Mouse (Mus musculus): ENCODE measurements around the gene Prss40.

Prss40 gene

DNA sequence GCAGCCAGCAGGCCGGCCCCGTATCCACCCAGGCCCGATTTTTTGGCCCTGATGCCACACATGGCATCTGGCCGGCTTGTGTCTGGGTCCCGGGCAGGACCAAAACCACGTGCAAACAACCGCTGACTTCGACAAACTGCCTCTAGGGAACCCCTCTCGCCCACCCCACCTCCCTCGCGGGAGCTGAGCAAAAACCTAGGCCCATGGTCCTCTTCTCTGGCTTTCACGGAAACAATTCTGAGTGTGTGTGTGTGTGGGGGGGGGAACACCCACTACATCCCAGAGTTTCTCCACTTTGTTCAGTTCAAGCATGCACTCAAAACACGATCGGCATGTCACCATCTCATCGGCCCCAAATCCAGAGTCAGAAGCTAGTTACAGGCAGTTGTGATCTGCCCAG is at the start of gene Prss40:
TSS of gene Prss40 (minus strand) at position 101 of the 400 bp plus-strand sequence.
- no peak for DNase-seq (ENCODE audit: low spot score in 2 of 2)

GRCm38 (mm10) chr1:34602363-34602762 is 41.6 kb upstream of the Prss40 start:
- DNase-seq (ENCODE audit: low spot score in 2 of 2): peak; percentile 35 to 47

GRCm38 (mm10) chr1:34601323-34602047 is 40.7 kb upstream of the Prss40 start:
- no peak for DNase-seq (ENCODE audit: low spot score in 2 of 2)

DNA sequence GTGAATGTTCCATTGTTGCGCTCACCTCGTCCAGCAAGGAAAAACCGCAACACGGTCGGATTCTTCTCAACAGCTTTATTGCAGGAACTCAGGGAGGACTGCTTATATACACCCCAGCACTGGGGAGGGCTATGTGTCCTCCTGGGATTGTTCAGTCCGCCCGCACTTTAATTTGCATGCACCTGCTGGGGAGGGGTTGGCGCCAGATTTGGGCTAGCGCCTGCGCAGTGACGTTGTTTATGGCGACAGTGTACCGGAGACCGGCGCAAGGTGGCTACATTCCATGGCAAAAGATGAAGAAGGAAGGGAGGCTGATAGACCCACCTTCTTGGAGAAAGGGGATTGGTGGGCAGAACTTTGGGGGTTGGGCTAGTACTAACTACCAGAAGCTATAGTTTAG is 39.3 kb upstream of the Prss40 start:
- no peak for DNase-seq (ENCODE audit: low spot score in 2 of 2)

- DNase-seq (ENCODE audit: low spot score in 2 of 2): no peak
Measured at GRCm38 (mm10) chr1:34587298-34588096, 26.8 kb upstream of the Prss40 start.

- DNase-seq (ENCODE audit: low spot score in 2 of 2): no peak
Measured at GRCm38 (mm10) chr1:34584736-34585135, 24.0 kb upstream of the Prss40 start.

GRCm38 (mm10) chr1:34583821-34584263 is 23.1 kb upstream of the Prss40 start:
- no peak for DNase-seq (ENCODE audit: low spot score in 2 of 2)

- no peak for DNase-seq (ENCODE audit: low spot score in 2 of 2)
Measured at GRCm38 (mm10) chr1:34582218-34582617, 21.5 kb upstream of the Prss40 start.

- DNase-seq (ENCODE audit: low spot score in 2 of 2): no peak
Measured at GRCm38 (mm10) chr1:34579782-34580356, 19.1 kb upstream of the Prss40 start.

DNA sequence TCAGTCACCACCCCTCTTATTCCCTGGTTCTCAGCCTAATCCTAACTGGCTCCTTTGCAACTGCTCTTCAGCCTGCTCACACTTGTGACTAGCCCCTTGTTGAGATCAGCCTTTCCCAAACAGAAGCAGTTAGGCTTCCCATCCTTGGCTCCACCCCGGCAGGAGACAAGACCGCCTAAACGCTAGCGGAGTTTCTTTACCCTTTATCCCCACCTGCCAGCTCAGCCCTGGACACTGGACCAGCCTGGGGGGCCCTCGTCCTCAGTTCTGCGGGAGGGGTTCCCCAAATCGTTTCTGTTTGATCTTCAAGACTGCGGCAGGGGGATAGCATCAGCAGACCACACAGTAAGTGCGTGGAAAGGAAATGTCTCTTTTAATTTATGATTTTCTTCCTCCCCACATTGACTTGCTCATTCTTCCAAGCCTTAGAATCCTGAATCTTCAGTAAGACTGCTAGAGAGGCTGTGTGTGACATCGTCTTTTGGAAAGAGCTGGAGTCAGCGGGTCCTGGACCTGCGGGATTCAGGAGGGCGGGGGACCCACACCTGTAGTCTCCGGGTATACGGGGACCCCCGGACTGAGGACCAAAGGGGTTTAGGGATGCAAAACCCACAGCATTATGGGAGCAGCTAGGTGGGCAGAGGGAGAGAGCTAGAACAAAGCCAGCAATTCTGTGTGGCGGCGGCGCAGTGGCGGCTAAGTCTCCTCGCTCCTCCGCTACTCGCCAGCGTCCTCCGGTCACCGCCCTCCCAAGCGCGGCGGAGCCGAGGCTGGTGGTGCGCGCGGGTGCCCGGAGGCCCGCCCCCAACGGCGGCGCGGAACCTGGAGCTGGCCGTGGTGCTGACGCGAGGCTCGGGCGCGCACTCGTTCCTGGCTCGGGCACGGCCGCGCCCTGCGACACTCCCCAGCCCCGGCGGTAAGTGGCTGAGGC is 18.4 kb upstream of the Prss40 start, which contains the start of gene Amer3:
TSS of gene Amer3 (plus strand) at position 807 of the 931 bp plus-strand sequence.
- peak; percentile 36 to 52 for DNase-seq (ENCODE audit: low spot score in 2 of 2)

DNA sequence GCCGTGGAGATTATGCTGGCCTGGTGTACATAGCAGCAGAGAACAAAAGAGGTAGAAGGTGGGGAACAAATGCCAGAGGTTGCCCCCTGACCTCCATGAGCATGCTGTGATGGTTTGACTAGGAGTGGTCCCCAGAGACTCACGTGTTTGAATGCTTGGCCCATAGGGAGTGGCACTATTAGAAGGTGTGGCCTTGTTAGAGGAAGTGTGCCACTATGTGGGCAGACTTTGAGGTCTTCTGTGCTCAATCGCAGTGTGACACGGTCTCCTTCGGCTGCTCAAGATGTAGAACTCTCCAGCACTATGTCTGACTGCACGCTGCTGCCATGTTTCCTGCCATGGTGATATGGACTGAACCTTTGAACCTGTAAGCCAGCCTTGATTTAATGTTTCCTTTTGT is 12.5 kb upstream of the Prss40 start:
- no peak for DNase-seq (ENCODE audit: low spot score in 2 of 2)

- DNase-seq (ENCODE audit: low spot score in 2 of 2): no peak
Measured at GRCm38 (mm10) chr1:34571431-34571830, 10.7 kb upstream of the Prss40 start.

DNA sequence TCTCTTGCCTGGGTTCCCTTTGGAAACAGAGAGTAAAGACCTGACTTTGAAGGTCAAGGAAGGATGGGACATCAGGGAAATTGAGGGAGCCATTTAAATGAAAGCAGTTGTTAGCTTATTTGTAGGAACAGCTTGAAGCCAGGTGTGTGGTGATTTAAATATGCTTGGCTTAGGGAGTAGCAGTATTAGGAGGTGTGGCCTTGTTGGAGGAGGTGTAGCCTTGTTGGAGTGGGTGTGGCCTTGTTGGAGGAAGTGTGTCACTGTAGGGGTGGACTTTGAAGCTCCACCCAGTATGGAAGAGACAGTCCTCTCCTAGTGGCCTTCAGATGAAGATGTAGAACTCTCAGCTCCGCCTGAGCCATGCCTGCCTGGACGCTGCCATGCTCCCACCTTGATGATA is 9.1 kb upstream of the Prss40 start:
- DNase-seq (ENCODE audit: low spot score in 2 of 2): no peak

GRCm38 (mm10) chr1:34568120-34568519 is 7.4 kb upstream of the Prss40 start:
- DNase-seq (ENCODE audit: low spot score in 2 of 2): no peak

- DNase-seq (ENCODE audit: low spot score in 2 of 2): no peak
Measured at GRCm38 (mm10) chr1:34564383-34565045, 3.8 kb upstream of the Prss40 start.

DNA sequence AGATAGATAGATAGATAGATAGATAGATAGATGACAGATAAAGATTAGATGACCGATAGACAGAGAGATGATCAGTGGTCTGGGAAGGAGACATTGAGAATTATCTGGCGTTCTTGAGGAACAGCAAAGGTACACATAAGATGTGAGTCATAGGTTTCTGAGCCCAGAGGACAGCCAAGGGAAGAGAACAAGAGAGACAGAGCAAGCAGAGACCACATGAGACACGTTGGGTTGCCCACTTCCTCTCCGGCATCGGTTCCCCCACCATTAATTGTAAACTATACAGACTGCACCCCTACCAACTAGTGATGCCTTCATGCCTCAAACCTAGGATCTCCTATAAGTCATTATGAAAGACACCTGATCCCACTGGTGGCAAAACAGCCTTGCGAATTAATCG is 6.5 kb downstream of the Prss40 start:
- DNase-seq (ENCODE audit: low spot score in 2 of 2): no peak

DNA sequence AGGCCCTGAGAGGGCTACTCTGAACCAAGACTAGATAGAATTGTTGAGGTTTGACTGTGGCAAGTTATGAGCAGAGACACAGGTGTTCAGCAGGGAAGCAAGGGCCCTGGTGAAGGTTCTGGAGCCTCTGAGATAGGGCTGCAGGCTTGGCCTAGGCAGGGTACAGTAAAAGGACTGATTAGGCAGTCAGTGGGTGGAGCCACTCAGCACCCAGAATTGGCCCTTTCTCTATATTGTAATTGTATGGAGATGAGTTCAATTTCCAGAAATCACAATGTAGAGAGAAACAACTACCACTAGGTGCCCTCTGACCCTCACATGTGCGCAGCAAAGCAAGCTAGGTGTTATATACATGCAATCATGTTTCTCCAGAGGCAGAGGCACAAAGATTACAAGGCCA is 7.1 kb downstream of the Prss40 start:
- no peak for DNase-seq (ENCODE audit: low spot score in 2 of 2)

GRCm38 (mm10) chr1:34547074-34547473 is 13.7 kb downstream of the Prss40 start:
- no peak for DNase-seq (ENCODE audit: low spot score in 2 of 2)

- DNase-seq (ENCODE audit: low spot score in 2 of 2): peak; percentile 16 to 22
Measured at GRCm38 (mm10) chr1:34536767-34537485, 23.8 kb downstream of the Prss40 start.

- no peak for DNase-seq (ENCODE audit: low spot score in 2 of 2)
Measured at GRCm38 (mm10) chr1:34536291-34536766, 24.4 kb downstream of the Prss40 start.
